Mouse (Mus musculus) small intestine, adult 2 months (tissue): ENCODE measurements around the gene Aqp5. TPM values are rescaled to one million over a fixed set of nuclear protein-coding genes. Genes with fewer than 3 reads are reported as not detected.

ENCODE experiments used
- H3K27ac ChIP-seq: fragments of 200-500 bp; 2 replicates; pipeline ENCODE4 v1.5.1; 2012; ENCODE audit warnings: low read depth, low read length, control low read depth, inconsistent platforms; ENCODE audit not compliant: insufficient read depth
- H3K27me3 ChIP-seq: fragments of 200-500 bp; 2 replicates; pipeline ENCODE4 v1.6.1; 2012; ENCODE audit warnings: mild to moderate bottlenecking, moderate library complexity, low read length, inconsistent platforms; ENCODE audit not compliant: control insufficient read depth, insufficient read depth
- H3K36me3 ChIP-seq: fragments of 200-500 bp; 2 replicates; pipeline ENCODE4 v1.6.1; 2012; ENCODE audit warnings: mild to moderate bottlenecking, low read length, control low read depth, inconsistent platforms; ENCODE audit not compliant: control insufficient read depth, insufficient read depth
- H3K4me1 ChIP-seq: fragments of 200-500 bp; 2 replicates; pipeline ENCODE4 v1.6.1; 2012; ENCODE audit warnings: low read length, inconsistent platforms, mixed read lengths; ENCODE audit not compliant: control insufficient read depth, insufficient read depth, insufficient read length
- H3K4me3 ChIP-seq: fragments of 200-500 bp; 2 replicates; pipeline ENCODE4 v1.5.1; 2012; ENCODE audit warnings: low read depth, mild to moderate bottlenecking, control low read depth, inconsistent platforms, low read length, moderate library complexity
- CTCF ChIP-seq: fragments of 200-500 bp; IDR thresholded peaks from 2 replicates; pipeline ENCODE4 v1.5.1; 2012; ENCODE audit warnings: low read depth, mild to moderate bottlenecking, control low read depth, inconsistent platforms, low read length, moderate library complexity, mixed read lengths; ENCODE audit not compliant: insufficient replicate concordance, insufficient read length; ENCODE audit errors: extremely low read depth
- POLR2A ChIP-seq: fragments of 200-500 bp; IDR thresholded peaks from 2 replicates; pipeline ENCODE4 v1.6.1; 2012; ENCODE audit warnings: low read depth, mild to moderate bottlenecking, control low read depth, inconsistent platforms, low read length, moderate library complexity
- WGBS: fragments of 180-500 bp; shearing (Covaris S2); methylation state at CpG from one replicate; pipeline ENCODE4 v1.1.7; 2018; 5-methylcytosine and 5-hydroxymethylcytosine counted together
- polyA plus RNA-seq: library from polyadenylated mRNA; depleted of rRNA; stranded (reverse); fragments of >200 nt; gene quantifications from 2 replicates; pipeline ENCODE4 v1.2.3, GENCODE M21; 2012

Gene Aqp5
- polyA plus RNA-seq, 1 experiment = 0.20 TPM

GRCm38 (mm10) chr15:99584407-99585202 is 6.0 kb upstream of the Aqp5 start:
- TF ChIP-seq POLR2A = no peak
- no peak for TF ChIP-seq CTCF
- Histone ChIP-seq H3K4me1 (peaks cover 9% of the 10 kb centered on the region), H3K27me3 (peaks cover 37% of the 10 kb centered on the region), H3K4me3 (peak overlapping the region; percentile 39; the same call in 1 of the 2 replicates), H3K36me3 (no peaks in the 10 kb centered on the region), H3K27ac (no peak overlapping the region)
- 3% methylated on average over 24 of the region's 24 CpGs for WGBS

- no peak for TF ChIP-seq CTCF
- no peak for TF ChIP-seq POLR2A
- H3K27me3 ChIP-seq = peaks cover 49% of the 10 kb centered on the region
- WGBS = 79% methylated on average over 6 of the region's 6 CpGs
Measured at GRCm38 (mm10) chr15:99585741-99586140, 4.8 kb upstream of the Aqp5 start.

GRCm38 (mm10) chr15:99586525-99586924 is 4.1 kb upstream of the Aqp5 start:
- Histone ChIP-seq H3K36me3 (no peaks in the 10 kb centered on the region), H3K27ac (no peak overlapping the region), H3K4me3 (no peak overlapping the region), H3K27me3 (peaks cover 56% of the 10 kb centered on the region), H3K4me1 (peaks cover 9% of the 10 kb centered on the region)
- 94% methylated on average over 3 of the region's 3 CpGs for WGBS
- TF ChIP-seq CTCF (no peak), POLR2A (no peak)

More at GRCm38 (mm10) chr15:99585741-99586140, 4.8 kb upstream of the Aqp5 start:
- Histone ChIP-seq H3K4me1 (peaks cover 9% of the 10 kb centered on the region), H3K36me3 (no peaks in the 10 kb centered on the region), H3K4me3 (no peak overlapping the region), H3K27ac (no peak overlapping the region)

- TF ChIP-seq POLR2A = no peak
- TF ChIP-seq CTCF = no peak
- 14% methylated on average over 9 of the region's 9 CpGs for WGBS
- Histone ChIP-seq H3K27ac (no peak overlapping the region), H3K36me3 (no peaks in the 10 kb centered on the region), H3K27me3 (peaks cover 44% of the 10 kb centered on the region), H3K4me1 (peaks cover 4% of the 10 kb centered on the region; the same call in 1 of the 2 replicates), H3K4me3 (no peak overlapping the region)
Measured at GRCm38 (mm10) chr15:99589237-99589636, 1.3 kb upstream of the Aqp5 start.

GRCm38 (mm10) chr15:99589704-99590103 is 878 bp upstream of the Aqp5 start:
- Histone ChIP-seq H3K4me1 (peaks cover 3% of the 10 kb centered on the region; the same call in 1 of the 2 replicates), H3K4me3 (no peak overlapping the region), H3K27me3 (peaks cover 42% of the 10 kb centered on the region), H3K36me3 (no peaks in the 10 kb centered on the region), H3K27ac (no peak overlapping the region)
- whole genome bisulfite sequencing = 47% methylated on average over 7 of the region's 7 CpGs
- no peak for TF ChIP-seq POLR2A
- no peak for TF ChIP-seq CTCF

GRCm38 (mm10) chr15:99592177-99592576 is 1.6 kb downstream of the Aqp5 start:
- Histone ChIP-seq H3K4me3 (no peak overlapping the region), H3K36me3 (no peaks in the 10 kb centered on the region), H3K27me3 (peaks cover 31% of the 10 kb centered on the region), H3K4me1 (no peaks in the 10 kb centered on the region; the same call in 1 of the 2 replicates), H3K27ac (no peak overlapping the region)
- WGBS = 69% methylated on average over 8 of the region's 8 CpGs
- TF ChIP-seq CTCF (no peak), POLR2A (no peak)

- WGBS = 74% methylated on average over 5 of the region's 5 CpGs
- no peak for TF ChIP-seq POLR2A
- no peak for TF ChIP-seq CTCF
- Histone ChIP-seq H3K27me3 (peaks cover 31% of the 10 kb centered on the region), H3K4me1 (no peaks in the 10 kb centered on the region; the same call in 1 of the 2 replicates), H3K36me3 (no peaks in the 10 kb centered on the region), H3K4me3 (no peak overlapping the region), H3K27ac (no peak overlapping the region)
Measured at GRCm38 (mm10) chr15:99592877-99593276, 2.3 kb downstream of the Aqp5 start.
